Mouse (Mus musculus): ENCODE measurements at regions not wholly inside any gene's neighbourhood (a gene's known extent, or its start where the extent isn't known, plus 50 kb on each side); places are given as distances from the start of the nearest gene placed in this dataset.

GRCm38 (mm10) chr5:111543721-111544495 lies 126.7 kb downstream of the Mn1 start:
- no peak for DNase-seq (ENCODE audit: low read depth in 1 of 2, low spot score in 2 of 2)

GRCm38 (mm10) chr5:111553471-111554382 lies 136.6 kb downstream of the Mn1 start:
- no peak for DNase-seq (ENCODE audit: low read depth in 1 of 2, low spot score in 2 of 2)

GRCm38 (mm10) chr5:111554551-111555311 lies 137.6 kb downstream of the Mn1 start:
- DNase-seq (ENCODE audit: low read depth in 1 of 2, low spot score in 2 of 2): no peak

- no peak for DNase-seq (ENCODE audit: low read depth in 1 of 2, low spot score in 2 of 2)
Measured at GRCm38 (mm10) chr5:111555312-111555957, 138.3 kb downstream of the Mn1 start.

GRCm38 (mm10) chr5:111555981-111556380 lies 138.8 kb downstream of the Mn1 start:
- no peak for DNase-seq (ENCODE audit: low read depth in 1 of 2, low spot score in 2 of 2)

DNA sequence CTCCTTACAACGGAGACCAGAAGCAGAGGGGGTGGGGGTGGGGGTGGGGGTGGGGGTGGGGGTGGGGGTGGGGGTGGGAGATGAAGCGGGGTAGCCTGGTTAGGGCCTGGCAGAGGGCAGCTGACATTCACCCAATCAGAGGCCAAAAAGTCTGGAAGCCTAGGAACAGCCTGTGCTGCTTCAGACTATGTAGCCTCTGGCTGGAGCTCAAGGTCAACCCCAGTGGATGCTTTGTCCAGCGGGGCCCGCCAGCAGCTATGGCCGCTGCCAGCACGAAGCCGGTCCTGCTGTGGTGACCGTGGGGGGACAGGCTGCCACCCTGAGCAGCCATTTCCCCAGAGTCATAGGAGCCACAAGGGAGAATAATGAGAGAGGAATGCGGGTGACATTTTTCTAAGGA lies 143.3 kb downstream of the Mn1 start:
- DNase-seq (ENCODE audit: low read depth in 1 of 2, low spot score in 2 of 2): no peak

- no peak for DNase-seq (ENCODE audit: low read depth in 1 of 2, low spot score in 2 of 2)
Measured at GRCm38 (mm10) chr5:111561301-111561700, 144.1 kb downstream of the Mn1 start.

- DNase-seq (ENCODE audit: low read depth in 1 of 2, low spot score in 2 of 2): no peak
Measured at GRCm38 (mm10) chr5:111570826-111571225, 153.7 kb downstream of the Mn1 start.

DNA sequence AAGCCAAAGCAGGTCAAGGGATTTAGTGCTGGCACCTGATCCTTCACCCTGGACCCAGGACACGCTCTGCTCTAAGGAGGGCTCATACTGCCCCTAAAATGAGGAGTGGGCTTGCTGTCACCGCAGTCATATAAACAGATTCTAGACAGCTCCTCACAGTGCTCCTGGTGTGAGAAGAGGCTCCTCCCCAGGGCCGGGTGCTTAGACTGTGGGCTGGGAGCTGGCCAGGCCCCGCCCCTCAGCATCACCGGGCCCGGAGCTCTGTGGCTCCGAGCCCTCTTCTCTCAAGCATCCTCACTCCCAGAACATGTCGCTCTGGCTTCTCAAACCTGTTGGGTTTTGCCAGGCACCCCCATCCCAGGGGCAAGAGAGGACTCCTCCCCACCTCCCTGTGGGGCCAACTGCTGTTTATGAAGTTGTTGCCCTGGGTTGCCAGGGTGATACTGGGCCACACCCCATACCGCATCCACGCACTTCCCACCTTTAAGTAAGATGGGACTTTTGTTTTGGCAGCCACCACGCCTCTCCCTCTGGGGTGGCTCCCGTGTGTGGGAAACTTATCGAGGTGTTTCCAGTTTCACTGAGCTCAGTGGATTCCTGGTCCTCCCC lies 156.2 kb downstream of the Mn1 start:
- no peak for DNase-seq (ENCODE audit: low read depth in 1 of 2, low spot score in 2 of 2)

DNA sequence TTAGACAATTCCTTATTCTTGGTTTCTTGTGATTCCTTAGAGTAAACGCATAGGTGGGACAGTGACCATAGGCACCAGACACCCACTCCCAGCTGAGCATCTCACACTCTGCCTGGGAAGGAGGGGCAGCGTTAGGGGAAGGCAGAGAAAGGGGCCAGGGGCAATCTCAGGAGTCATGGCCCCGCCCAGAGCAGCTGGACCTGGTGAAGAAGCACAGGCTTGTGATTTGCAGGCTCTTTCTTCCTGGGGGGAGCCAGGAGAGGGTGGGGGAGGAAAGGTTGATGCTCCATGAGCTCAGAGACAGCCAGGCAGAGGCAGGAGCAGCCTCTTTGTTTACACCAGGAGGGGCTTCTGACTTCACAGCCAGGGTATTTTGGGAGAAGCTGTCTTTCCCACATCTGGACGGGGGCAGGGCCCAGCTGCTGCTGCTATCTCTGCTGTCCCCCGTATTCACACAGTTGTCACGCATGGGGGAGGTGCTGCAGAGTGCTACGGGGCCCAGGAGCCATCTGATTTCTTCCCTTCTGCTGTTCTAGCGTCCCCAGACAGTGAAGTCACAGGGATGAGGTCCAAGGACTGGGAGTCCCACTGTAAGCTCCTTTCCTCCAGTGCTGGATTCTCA lies 157.2 kb downstream of the Mn1 start:
- DNase-seq (ENCODE audit: low read depth in 1 of 2, low spot score in 2 of 2): no peak

- DNase-seq (ENCODE audit: low read depth in 1 of 2, low spot score in 2 of 2): no peak
Measured at GRCm38 (mm10) chr5:111575376-111575775, 158.2 kb downstream of the Mn1 start.

DNA sequence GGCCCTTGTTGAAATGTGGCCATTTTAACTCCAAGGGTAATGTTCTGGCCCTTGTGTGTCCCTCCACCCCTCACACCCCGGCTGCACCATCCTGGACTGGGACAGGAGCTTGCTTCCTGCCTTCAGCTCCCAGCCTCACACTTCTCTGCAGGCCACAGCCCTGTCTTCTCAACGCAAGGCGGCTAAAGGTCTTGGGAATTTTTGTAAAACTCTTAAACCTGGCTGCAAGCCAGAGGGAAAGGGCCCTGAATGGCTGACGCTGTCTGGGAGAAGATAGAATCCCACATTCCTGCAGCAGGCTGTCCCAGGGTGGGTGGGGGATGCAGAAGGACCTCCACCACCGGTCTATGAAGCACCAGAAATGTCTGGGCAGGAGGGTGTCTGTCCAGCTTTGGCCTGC lies 156.3 kb upstream of the Gm26897 start:
- no peak for DNase-seq (ENCODE audit: low read depth in 1 of 2, low spot score in 2 of 2)

DNA sequence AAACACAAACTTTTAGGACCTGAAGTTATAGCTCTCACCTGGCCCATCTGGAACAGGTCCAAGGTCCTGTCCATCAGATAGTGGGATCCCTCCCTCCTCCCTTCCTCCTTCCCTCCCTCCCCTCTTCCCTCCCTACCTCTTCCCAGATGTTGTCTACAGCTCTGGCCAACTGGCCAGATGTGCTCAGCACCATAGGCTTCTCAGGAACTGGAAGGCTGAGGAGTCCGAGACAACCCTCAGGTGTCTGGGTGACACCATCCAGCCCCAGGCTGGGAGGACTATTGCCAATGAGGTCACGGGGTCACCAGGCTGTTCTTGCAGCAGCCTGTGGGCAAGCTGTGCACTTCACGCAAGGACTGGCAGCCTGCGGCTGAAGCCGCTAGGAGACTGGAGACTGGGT lies 155.6 kb upstream of the Gm26897 start:
- no peak for DNase-seq (ENCODE audit: low read depth in 1 of 2, low spot score in 2 of 2)

DNA sequence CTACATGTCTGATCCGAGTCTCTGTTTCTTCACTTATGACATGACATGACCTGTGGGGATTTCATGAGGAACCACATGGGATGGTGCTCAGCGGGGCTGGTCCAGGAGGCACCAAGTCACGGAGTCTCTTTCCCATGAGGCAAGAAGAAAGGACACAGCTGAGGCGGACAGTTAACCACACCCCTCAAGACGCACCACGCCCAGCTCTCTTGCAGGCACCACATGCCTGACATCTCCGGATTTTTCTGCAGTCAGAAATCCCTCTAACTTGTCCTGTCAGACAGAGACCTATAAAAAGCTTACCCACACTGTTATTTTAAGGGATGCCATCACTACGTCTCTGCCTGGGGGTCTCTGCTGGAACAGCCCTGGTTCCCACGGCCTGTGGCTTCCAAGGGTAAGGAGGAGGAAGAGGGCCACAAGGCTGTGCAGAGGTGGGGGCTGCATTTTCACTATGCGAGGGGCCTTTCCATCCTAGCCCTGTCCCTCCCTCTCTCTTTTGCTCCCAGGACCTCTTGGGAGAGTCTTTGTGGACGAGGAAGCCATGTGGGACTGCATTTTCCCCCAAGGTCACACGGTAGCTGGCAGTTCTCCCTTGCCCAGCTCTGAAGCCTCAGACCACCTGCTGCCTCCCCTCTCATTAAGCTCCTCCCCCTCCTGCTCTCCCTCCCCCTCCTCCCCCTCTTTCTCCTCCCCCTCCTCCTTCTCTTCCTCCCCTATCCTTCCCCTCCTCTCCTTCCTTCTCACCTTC lies 154.6 kb upstream of the Gm26897 start:
- DNase-seq (ENCODE audit: low read depth in 1 of 2, low spot score in 2 of 2): no peak

DNA sequence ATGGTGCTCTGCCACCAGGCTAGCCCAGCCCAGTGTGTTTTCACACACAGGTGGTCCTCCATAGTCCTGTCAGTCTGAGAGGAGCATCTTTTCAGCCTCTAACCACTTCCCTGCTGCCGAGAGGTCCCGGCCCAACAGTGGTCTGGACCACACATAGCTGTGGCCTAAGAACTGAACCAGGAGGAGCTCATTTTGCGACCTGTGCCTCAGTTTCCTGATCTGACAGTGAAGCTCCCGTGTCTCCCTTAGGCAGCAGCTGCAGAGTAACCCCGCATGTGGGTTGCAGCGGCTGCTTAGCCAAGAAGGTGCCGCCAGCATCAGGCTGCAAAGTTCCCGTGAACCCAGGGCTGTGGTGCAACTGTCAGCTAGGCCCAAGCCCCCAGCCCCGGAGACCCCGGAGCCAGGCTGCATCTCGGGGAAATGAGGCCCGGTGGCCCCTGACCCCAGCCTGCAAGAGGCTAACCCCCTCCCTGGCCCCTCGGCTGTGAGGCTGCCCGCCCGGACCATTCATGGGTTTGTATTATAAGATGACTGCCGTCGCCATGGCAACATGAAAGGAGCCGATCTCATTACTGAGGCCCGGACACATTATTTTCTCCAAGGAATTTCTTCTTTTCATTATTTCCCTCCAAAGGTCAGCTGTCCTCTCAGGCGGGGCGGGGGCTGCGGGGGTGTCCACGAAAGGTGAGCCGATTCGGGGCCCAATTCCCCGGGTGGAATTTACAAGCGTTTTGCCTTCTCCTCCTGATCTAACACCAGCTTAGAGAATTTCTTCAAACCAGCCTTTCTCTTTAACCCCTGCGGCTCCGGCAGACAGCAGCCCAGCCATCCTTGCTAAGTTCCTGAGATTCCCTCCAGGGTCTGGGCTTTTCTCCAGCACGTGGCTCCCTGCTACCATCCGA lies 152.6 kb upstream of the Gm26897 start:
- no peak for DNase-seq (ENCODE audit: low read depth in 1 of 2, low spot score in 2 of 2)

DNA sequence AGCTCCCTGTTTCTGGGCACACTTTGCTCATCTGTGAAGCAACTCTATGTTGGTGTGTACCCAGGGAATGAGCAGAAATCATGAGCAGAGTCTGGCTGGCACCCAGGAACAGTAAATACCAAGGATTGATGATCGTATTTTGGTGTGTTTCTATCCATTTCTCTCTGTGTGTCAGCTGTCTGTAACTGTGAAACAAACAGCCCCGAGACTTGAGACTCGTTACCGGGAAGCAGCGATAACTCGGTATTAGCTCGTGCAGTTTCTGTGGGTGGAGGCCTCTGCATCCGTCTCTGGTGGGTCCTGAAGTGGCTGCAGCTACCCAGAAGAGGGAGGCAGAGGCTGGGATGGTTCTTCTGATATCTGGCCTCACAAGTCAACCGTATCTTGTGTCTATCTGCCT lies 151.7 kb upstream of the Gm26897 start:
- DNase-seq (ENCODE audit: low read depth in 1 of 2, low spot score in 2 of 2): no peak

- DNase-seq (ENCODE audit: low read depth in 1 of 2, low spot score in 2 of 2): no peak
Measured at GRCm38 (mm10) chr5:111590619-111591081, 143.1 kb upstream of the Gm26897 start.

GRCm38 (mm10) chr5:111592807-111593206 lies 140.9 kb upstream of the Gm26897 start:
- no peak for DNase-seq (ENCODE audit: low read depth in 1 of 2, low spot score in 2 of 2)
